Mouse (Mus musculus) thymus, postnatal 0 days (tissue): ENCODE measurements around the gene Lrig1. TPM values are rescaled to one million over a fixed set of nuclear protein-coding genes. Genes with fewer than 3 reads are reported as not detected.

Experiments used
- DNase-seq: peaks from one replicate; pipeline ENCODE4 v3.0.0-alpha.2; 2015; ENCODE audit warnings: low spot score
- polyA plus RNA-seq: library from polyadenylated mRNA; unstranded; fragments of >200 nt; fragmentation: Nextera tagmentation; extraction: Ambion mirVana; gene quantifications from 2 replicates; pipeline ENCODE4 v1.2.1, GENCODE M21; 2015

Gene Lrig1
- polyA plus RNA-seq, 1 experiment from 2014 or later = 6.8 TPM

DNA sequence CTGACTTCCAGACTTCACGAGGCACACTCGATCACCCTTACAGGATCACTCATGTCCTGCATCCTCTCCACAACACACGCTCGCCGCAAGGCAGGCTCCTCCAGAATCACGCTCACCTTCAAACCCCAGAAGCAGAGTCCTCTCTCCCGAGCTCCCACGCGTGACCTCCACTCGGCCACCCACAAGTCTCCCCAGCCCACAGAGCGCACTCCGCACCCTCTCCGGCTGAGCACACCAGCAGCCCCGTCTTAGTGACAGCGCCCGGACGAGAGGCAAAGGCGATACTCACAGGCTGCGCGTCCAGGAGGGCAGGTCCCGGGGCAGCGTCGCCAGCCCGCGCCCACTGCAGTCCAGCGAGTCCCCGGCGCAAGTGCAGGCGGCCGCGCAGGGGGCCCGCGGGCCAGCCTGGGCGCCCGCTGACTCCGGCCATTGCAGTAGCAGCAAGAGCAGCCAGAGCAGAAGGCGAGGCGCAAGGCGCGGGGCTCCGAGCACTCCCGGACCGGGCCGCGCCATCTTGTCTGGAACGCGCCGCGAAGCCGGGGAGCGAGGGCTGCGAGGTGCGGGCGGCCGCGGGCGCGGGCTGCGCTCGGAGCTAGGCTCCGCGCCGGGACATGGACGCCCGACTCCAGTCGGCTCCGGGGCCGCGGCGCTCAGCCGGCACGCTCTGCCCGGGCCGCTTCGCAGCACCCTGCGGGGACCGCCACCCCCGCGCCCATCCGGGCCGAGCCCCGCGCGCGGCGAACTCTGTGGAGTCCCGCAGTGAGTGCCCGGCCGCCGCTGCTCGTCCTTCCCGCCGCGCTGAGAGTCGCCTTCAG lies 578 bp downstream of the Lrig1 start:
- no peak for DNase-seq

DNA sequence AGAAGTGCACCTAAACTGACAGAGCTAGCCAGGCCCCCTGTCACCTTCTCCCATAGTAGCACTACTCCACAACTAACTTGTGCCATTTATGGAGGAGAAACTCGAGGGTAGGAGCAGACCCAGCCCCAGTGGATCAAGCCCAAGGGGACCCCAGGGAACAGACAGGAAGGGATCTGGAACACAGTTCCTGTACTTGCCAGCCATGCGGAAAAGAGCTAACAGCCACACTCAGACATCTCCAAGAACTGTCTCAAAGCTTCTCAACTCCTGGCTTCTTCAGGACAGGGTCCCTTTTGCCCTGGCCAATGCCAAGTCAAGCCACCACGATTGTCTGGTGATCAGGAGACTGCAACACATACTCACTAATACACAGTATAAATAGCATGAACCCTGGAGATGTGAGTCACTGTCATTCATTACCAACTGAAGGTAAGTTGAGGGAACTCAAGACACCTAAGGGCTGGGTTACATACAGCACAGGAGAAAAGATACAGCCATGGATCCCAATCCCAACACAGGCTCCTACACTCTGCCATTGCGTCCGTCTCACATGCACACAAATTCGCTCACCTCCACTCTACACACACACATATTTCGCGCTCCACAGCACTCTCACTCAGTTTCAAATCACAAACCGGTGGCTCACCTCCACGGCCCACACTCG lies 1.3 kb downstream of the Lrig1 start:
- DNase-seq = no peak

GRCm38 (mm10) chr6:94697423-94697822 lies 2.5 kb downstream of the Lrig1 start:
- DNase-seq = no peak

- no peak for DNase-seq
These were observed 3.5 kb downstream of the Lrig1 start for GRCm38 (mm10) chr6:94696182-94697080.

GRCm38 (mm10) chr6:94695121-94695930 lies 4.6 kb downstream of the Lrig1 start:
- no peak for DNase-seq

DNA sequence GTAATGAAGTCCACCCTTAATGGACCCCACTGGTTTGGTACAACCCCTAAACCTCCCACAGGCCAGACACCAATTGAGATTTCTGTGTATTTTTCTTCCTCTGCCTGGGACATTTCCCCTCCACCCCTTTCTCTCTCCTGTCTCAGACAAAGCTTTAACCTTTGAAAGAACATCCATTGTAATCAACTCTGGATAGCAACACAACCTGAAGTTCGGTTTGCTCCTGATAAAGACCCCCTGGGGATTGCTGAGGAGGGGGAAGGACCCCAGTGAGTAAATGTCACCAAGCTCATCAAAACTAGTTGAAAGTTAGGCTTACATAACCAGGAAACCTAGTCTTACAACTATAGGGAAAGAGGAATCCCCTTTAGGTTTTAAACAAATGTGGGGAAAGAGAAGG lies 5.5 kb downstream of the Lrig1 start:
- DNase-seq = no peak

- no peak for DNase-seq
These were observed 6.9 kb downstream of the Lrig1 start for GRCm38 (mm10) chr6:94693091-94693490.

- DNase-seq = no peak
These were observed 8.0 kb downstream of the Lrig1 start for GRCm38 (mm10) chr6:94692003-94692402.

- DNase-seq = peak; percentile 53
These were observed 9.7 kb downstream of the Lrig1 start for GRCm38 (mm10) chr6:94690247-94690646.

GRCm38 (mm10) chr6:94688722-94689121 lies 11.2 kb downstream of the Lrig1 start:
- no peak for DNase-seq

- DNase-seq = no peak
These were observed 13.9 kb downstream of the Lrig1 start for GRCm38 (mm10) chr6:94686048-94686447.

GRCm38 (mm10) chr6:94685611-94686010 lies 14.3 kb downstream of the Lrig1 start:
- DNase-seq = no peak

GRCm38 (mm10) chr6:94684844-94685557 lies 15.0 kb downstream of the Lrig1 start:
- DNase-seq = no peak

DNA sequence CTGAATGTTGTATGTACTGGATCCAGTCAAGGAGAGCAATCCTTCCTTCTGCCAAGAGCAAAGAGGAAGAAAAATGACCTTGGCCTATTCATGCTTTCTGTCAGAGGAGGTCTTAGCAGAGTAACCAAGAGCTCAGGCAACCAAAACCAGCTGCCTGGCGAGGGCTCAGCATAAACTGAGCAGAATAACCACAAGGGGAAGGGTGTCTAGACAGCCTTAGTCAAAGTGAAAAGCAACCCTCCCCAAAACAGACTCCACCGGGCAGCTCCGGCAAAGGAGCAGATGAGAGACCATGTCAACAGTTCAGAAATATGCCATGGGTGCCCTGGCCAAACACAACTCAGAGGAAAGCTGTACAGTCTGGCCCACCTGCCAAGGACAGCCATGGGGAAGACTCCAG lies 16.3 kb downstream of the Lrig1 start:
- no peak for DNase-seq

DNA sequence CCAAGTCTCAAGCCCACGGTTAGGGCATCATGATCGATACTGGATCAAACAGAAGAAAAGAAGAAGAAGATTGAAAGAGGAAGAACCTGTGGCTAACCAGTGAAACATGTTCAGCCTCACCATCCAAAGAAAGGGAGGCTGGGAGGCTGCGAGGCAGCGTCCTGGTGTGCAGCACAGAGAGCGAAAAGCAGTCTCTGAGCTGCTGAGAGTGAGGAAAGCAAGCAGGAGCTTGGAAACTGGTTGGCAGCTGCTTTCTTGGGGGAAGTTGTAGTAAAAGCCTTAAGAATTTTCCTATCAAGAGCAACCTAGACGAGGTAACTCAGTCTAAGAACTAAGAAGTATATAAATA lies 17.7 kb downstream of the Lrig1 start:
- DNase-seq = no peak

DNA sequence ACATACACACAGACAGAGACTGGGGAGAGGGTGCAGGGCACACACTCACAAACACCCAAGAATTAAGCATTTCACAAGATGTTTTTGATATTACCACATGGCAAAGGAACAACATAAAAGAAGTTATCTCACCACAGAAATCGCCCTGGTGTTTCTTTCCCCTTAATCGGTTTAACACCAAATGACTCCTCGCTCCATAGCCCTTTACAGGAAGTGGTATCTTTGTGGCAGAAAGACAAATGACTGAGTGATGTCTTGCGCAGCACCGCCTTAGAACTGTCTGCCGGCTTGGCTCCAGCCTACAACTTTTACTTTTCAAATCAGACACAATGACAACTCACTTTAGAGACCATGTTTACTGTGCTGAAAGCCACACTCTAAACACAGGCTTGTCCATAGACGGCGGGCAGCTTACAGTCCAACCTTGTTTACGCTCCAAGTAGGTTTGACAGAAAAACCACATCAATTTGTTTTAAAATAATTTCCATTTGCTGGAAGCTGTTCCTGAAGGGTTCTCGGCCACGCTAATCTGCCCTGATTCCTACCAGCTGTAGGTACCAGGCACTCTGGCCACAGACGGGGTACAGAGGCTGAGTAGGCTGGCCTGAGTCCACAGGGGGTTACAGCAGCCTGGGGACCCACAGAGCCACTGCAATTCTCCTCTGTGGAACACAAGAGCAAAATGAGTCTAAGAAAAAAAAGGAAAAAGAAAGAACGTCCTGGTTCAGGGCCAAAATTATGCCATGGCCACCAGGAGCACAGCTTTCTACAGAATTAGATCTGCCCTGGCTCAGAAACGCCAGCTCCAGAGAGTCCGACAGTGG lies 18.3 kb downstream of the Lrig1 start:
- peak; percentile 70 for DNase-seq

GRCm38 (mm10) chr6:94680760-94681445 lies 19.1 kb downstream of the Lrig1 start:
- DNase-seq = peak; percentile 43

GRCm38 (mm10) chr6:94679249-94679648 lies 20.7 kb downstream of the Lrig1 start:
- no peak for DNase-seq
